Mouse (Mus musculus): ENCODE results near the gene Cux1.

- TF ChIP-seq POLR2A (IDR thresholded peaks at IDR 0.05; ENCODE audit: low read depth, low read length) (no peak), CTCF (conservative IDR thresholded peaks at IDR 0.05; ENCODE audit: insufficient read depth, insufficient read length, low read depth, low read length) (no peak)
Observed at GRCm38 (mm10) chr5:136266077-136266476, 301.2 kb downstream of the Cux1 start.
